Mouse (Mus musculus) cortical plate, adult 2 months (tissue): ENCODE data around the gene Ckap5.

Experiments used
- CTCF ChIP-seq: fragments of 200-500 bp; IDR thresholded peaks from 2 replicates; pipeline ENCODE4 v1.5.1; 2011; ENCODE audit warnings: mild to moderate bottlenecking, control low read depth, low read length; ENCODE audit not compliant: insufficient read depth; ENCODE audit errors: extremely low read depth
- POLR2A ChIP-seq: fragments of 200-500 bp; IDR thresholded peaks from 2 replicates; pipeline ENCODE4 v1.6.1; 2011; ENCODE audit warnings: mild to moderate bottlenecking, low read length, control low read depth; ENCODE audit not compliant: insufficient read depth; ENCODE audit errors: extremely low read depth

- TF ChIP-seq CTCF, result no peak
- TF ChIP-seq POLR2A, result no peak
Measured at GRCm38 (mm10) chr2:91652863-91653262, 126.3 kb downstream of the Ckap5 start.
